Comparison of ENCODE assay signal across 8 mouse cellular contexts in genomic region chr10:60285676-60286372, GRCm38 (mm10). TPM values are rescaled to one million over a fixed set of nuclear protein-coding genes. Genes with fewer than 3 reads are reported as not detected.
A peak's percentile ranks its signal among the peaks of the same experiment; 100 is the strongest.
DNase-seq lines count a peak whose midpoint lies in the region; ATAC-seq and TF ChIP-seq lines count a peak whose summit lies in the region.

No protein-coding gene starts in this region.

- H3K4me2 ChIP-seq in embryonic facial prominence, embryonic 11.5 days (ENCODE audit: low read depth, low read length): peak overlapping the region; percentile 16
- peak overlapping the region; percentile 29 for H3K4me2 ChIP-seq in heart, embryonic 16.5 days (ENCODE audit: low read depth, low read length)

- H3K4me1 ChIP-seq in thymus, adult 2 months (replicated peaks; ENCODE audit: control insufficient read depth, insufficient read depth, low read length): peaks cover 82% of the 10 kb centered on the region
- H3K4me1 ChIP-seq in embryonic facial prominence, embryonic 11.5 days (ENCODE audit: control insufficient read depth, insufficient read depth, low read length): peaks cover 15% of the 10 kb centered on the region
- peaks cover 73% of the 10 kb centered on the region for H3K4me1 ChIP-seq in heart, embryonic 16.5 days (ENCODE audit: control insufficient read depth, insufficient read depth, low read length)
- H3K4me1 ChIP-seq in small intestine, adult 2 months (ENCODE audit: control insufficient read depth, insufficient read depth, insufficient read length, low read length): peaks cover 58% of the 10 kb centered on the region

- H3K4me3 ChIP-seq in thymus, adult 2 months (ENCODE audit: control insufficient read depth, insufficient read depth, low read length): peak overlapping the region; percentile 47
- 0 out of 2 replicates have a peak overlapping the region, but pooled peaks have one; percentile 6 for H3K4me3 ChIP-seq in embryonic facial prominence, embryonic 11.5 days (ENCODE audit: low read depth, low read length)
- peak overlapping the region; percentile 3; the same call in 1 of the 2 replicates for H3K4me3 ChIP-seq in heart, embryonic 16.5 days (ENCODE audit: low read length)
- peak overlapping the region; percentile 12; the same call in 1 of the 2 replicates for H3K4me3 ChIP-seq in small intestine, adult 2 months (ENCODE audit: low read depth, low read length)

- DNase-seq in thymus, adult 2 months: no peak
- DNase-seq in thymus, adult 18-20 months: no peak
- DNase-seq in embryonic facial prominence, embryonic 11.5 days (ENCODE audit: low spot score): peak; percentile 84
- peak; percentile 93 for DNase-seq in layer of hippocampus, adult 9-11 months
- DNase-seq in lung, postnatal 36 days: peak; percentile 77
- no peak for DNase-seq in spleen, postnatal 10 days (ENCODE audit: low spot score in 2 of 2)

- peak overlapping the region; percentile 99 for H3K27ac ChIP-seq in thymus, adult 2 months (ENCODE audit: control insufficient read depth, insufficient read depth, low read length)
- peak overlapping the region; percentile 3; the same call in 1 of the 2 replicates for H3K27ac ChIP-seq in embryonic facial prominence, embryonic 11.5 days (replicated peaks; ENCODE audit: low read depth, low read length)
- H3K27ac ChIP-seq in heart, embryonic 16.5 days (ENCODE audit: low read length): peak overlapping the region; percentile 69; the same call in 1 of the 2 replicates
- H3K27ac ChIP-seq in small intestine, adult 2 months (ENCODE audit: insufficient read depth, low read depth, low read length): peak overlapping the region; percentile 3; the same call in 1 of the 2 replicates

- peak; percentile 38 for ATAC-seq in embryonic facial prominence, embryonic 11.5 days (replicated peaks; ENCODE audit: insufficient number of reproducible peaks, low FRiP score, low TSS enrichment, low read depth)
- no peak; the same call in 1 of the 2 replicates for ATAC-seq in heart, embryonic 16.5 days (replicated peaks; ENCODE audit: extremely low read depth, insufficient read depth, low FRiP score)

- H3K9me3 ChIP-seq in embryonic facial prominence, embryonic 11.5 days (replicated peaks; ENCODE audit: control insufficient read depth, low read length): no peaks in the 10 kb centered on the region
- H3K9me3 ChIP-seq in heart, embryonic 16.5 days (replicated peaks; ENCODE audit: control insufficient read depth, low read length): no peaks in the 10 kb centered on the region

- H3K27me3 ChIP-seq in thymus, adult 2 months (ENCODE audit: control insufficient read depth, insufficient read depth, low read length): no peaks in the 10 kb centered on the region
- H3K27me3 ChIP-seq in embryonic facial prominence, embryonic 11.5 days (ENCODE audit: control insufficient read depth, insufficient read depth, low read length): no peaks in the 10 kb centered on the region
- no peaks in the 10 kb centered on the region for H3K27me3 ChIP-seq in heart, embryonic 16.5 days (ENCODE audit: control insufficient read depth, insufficient read depth, low read length)
- H3K27me3 ChIP-seq in small intestine, adult 2 months (ENCODE audit: control insufficient read depth, insufficient read depth, low read length): no peaks in the 10 kb centered on the region

- H3K36me3 ChIP-seq in thymus, adult 2 months (ENCODE audit: control insufficient read depth, insufficient read depth, low read length): no peaks in the 10 kb centered on the region; the same call in 1 of the 2 replicates
- H3K36me3 ChIP-seq in embryonic facial prominence, embryonic 11.5 days (replicated peaks; ENCODE audit: control insufficient read depth, insufficient read depth, low read depth, low read length): no peaks in the 10 kb centered on the region
- no peaks in the 10 kb centered on the region for H3K36me3 ChIP-seq in heart, embryonic 16.5 days (ENCODE audit: control insufficient read depth, insufficient read depth)
- H3K36me3 ChIP-seq in small intestine, adult 2 months (ENCODE audit: control insufficient read depth, insufficient read depth, low read length): peaks cover 2% of the 10 kb centered on the region; the same call in 1 of the 2 replicates

- H3K9ac ChIP-seq in embryonic facial prominence, embryonic 11.5 days (replicated peaks; ENCODE audit: low read length): no peak overlapping the region
- H3K9ac ChIP-seq in heart, embryonic 16.5 days (ENCODE audit: low read length): no peak overlapping the region

- 80% methylated on average over 14 of the region's 14 CpGs for WGBS in thymus, adult 2 months
- WGBS in embryonic facial prominence, embryonic 11.5 days: 49% methylated on average over 14 of the region's 14 CpGs
- WGBS in heart, embryonic 16.5 days: 47% methylated on average over 14 of the region's 14 CpGs
- 55% methylated on average over 14 of the region's 14 CpGs for WGBS in small intestine, adult 2 months

- no peak for TF ChIP-seq CTCF in thymus, adult 2 months (IDR thresholded peaks at IDR 0.05; ENCODE audit: borderline replicate concordance, control insufficient read depth, extremely low read depth, insufficient read depth, low read length, poor library complexity)
- no peak for TF ChIP-seq CTCF in small intestine, adult 2 months (IDR thresholded peaks at IDR 0.05; ENCODE audit: extremely low read depth, insufficient read length, insufficient replicate concordance, low read depth, low read length)

- no peak for TF ChIP-seq POLR2A in thymus, adult 2 months (IDR thresholded peaks at IDR 0.05; ENCODE audit: control insufficient read depth, extremely low read depth, insufficient read depth, low read length, poor library complexity)
- no peak for TF ChIP-seq POLR2A in small intestine, adult 2 months (IDR thresholded peaks at IDR 0.05; ENCODE audit: low read depth, low read length)

RNA-seq across cellular contexts. Expression of gene Psap, which starts 8.4 kb away (rescaled TPM):
- polyA plus RNA-seq in thymus, adult 2 months (2012; rRNA removed): 1,527 and 1,921 TPM in 2 replicates
- 64.2 and 74.4 TPM in 2 replicates for polyA plus RNA-seq in embryonic facial prominence, embryonic 11.5 days (2014; fragmentation: Nextera tagmentation; extraction: Ambion mirVana)
- polyA plus RNA-seq in heart, embryonic 16.5 days (2015; fragmentation: Nextera tagmentation; extraction: Ambion mirVana): 130 and 143 TPM in 2 replicates
- polyA plus RNA-seq in small intestine, adult 2 months (2012; rRNA removed): 306 and 443 TPM in 2 replicates

Comparison
In these comparisons a context has a peak if more than half of its experiments do, and no peak if none do; other contexts are left out.
1. DNase-seq: peak in embryonic facial prominence, embryonic 11.5 days (single experiment), layer of hippocampus, adult 9-11 months (single experiment) and lung, postnatal 36 days (single experiment); none in thymus, adult 2 months (single experiment), thymus, adult 18-20 months (0 of 2) and spleen, postnatal 10 days (0 of 2).
2. H3K27ac ChIP-seq: peak in every context shown above with its lines; median percentile 99 in thymus, adult 2 months; 69 in heart, embryonic 16.5 days; 3 in embryonic facial prominence, embryonic 11.5 days; 3 in small intestine, adult 2 months.
3. Peak in every context shown above with its lines, with median percentiles within 50 percentile points of each other: H3K4me3 ChIP-seq.